Mouse (Mus musculus) lung, embryonic 15.5 days (tissue): Measurements from ENCODE around the gene Pcbp1. TPM values are rescaled to one million over a fixed set of nuclear protein-coding genes. Genes with fewer than 3 reads are reported as not detected.
A peak's percentile ranks its signal among the peaks of the same experiment; 100 is the strongest.

Experiments used
- ATAC-seq: fragments of 200-750 bp; cut with Nextera tagmentation; 2 replicates; pipeline ENCODE4 v1.8.0; 2017; ENCODE audit warnings: moderate number of reproducible peaks, borderline replicate concordance; ENCODE audit not compliant: low FRiP score, low TSS enrichment; ENCODE audit errors: extremely low read depth
- H3K27ac ChIP-seq: fragments of 300-500 bp; sonication (generic); 2 replicates; pipeline ENCODE4 v1.5.1; 2015; ENCODE audit warnings: moderate library complexity, mild to moderate bottlenecking, inconsistent platforms
- H3K27me3 ChIP-seq: fragments of 300-500 bp; sonication (generic); 2 replicates; pipeline ENCODE4 v1.6.1; 2015; ENCODE audit warnings: inconsistent platforms
- H3K36me3 ChIP-seq: fragments of 300-500 bp; sonication (generic); 2 replicates; pipeline ENCODE4 v1.6.1; 2015; ENCODE audit warnings: inconsistent platforms
- H3K4me1 ChIP-seq: fragments of 300-500 bp; sonication (generic); 2 replicates; pipeline ENCODE4 v1.6.1; 2015; ENCODE audit warnings: inconsistent platforms
- H3K4me2 ChIP-seq: fragments of 300-500 bp; sonication (generic); 2 replicates; pipeline ENCODE4 v1.6.1; 2015; ENCODE audit warnings: inconsistent platforms, mild to moderate bottlenecking, moderate library complexity
- H3K4me3 ChIP-seq: fragments of 300-500 bp; sonication (generic); 2 replicates; pipeline ENCODE4 v1.5.1; 2015; ENCODE audit warnings: mild to moderate bottlenecking, inconsistent platforms
- H3K9ac ChIP-seq: fragments of 300-500 bp; sonication (generic); 2 replicates; pipeline ENCODE4 v1.6.1; 2015; ENCODE audit warnings: inconsistent platforms
- H3K9me3 ChIP-seq: fragments of 300-500 bp; sonication (generic); 2 replicates; pipeline ENCODE4 v1.6.1; 2016; ENCODE audit warnings: inconsistent platforms
- WGBS: fragments of 180-500 bp; shearing (Covaris S2); methylation state at CpG from one replicate; pipeline ENCODE4 v1.1.7; 2015; 5-methylcytosine and 5-hydroxymethylcytosine counted together
- polyA plus RNA-seq: library from polyadenylated mRNA; unstranded; fragments of >200 nt; fragmentation: Nextera tagmentation; extraction: Ambion mirVana; gene quantifications from 2 replicates; pipeline ENCODE4 v1.2.1, GENCODE M21; 2015

Gene Pcbp1
- polyA plus RNA-seq, 1 experiment from 2014 or later = 554 TPM

GRCm38 (mm10) chr6:86487358-86488148 lies 38.6 kb downstream of the Pcbp1 start:
- Histone ChIP-seq H3K9me3 (no peaks in the 10 kb centered on the region), H3K4me3 (peak overlapping the region; percentile 19), H3K27me3 (no peaks in the 10 kb centered on the region), H3K9ac (peak overlapping the region; percentile 41), H3K27ac (peak overlapping the region; percentile 99), H3K4me1 (peaks cover 22% of the 10 kb centered on the region), H3K36me3 (no peaks in the 10 kb centered on the region), H3K4me2 (peak overlapping the region; percentile 45)
- WGBS = 7% methylated on average over 24 of the region's 24 CpGs
- peak; percentile 93 for ATAC-seq

DNA sequence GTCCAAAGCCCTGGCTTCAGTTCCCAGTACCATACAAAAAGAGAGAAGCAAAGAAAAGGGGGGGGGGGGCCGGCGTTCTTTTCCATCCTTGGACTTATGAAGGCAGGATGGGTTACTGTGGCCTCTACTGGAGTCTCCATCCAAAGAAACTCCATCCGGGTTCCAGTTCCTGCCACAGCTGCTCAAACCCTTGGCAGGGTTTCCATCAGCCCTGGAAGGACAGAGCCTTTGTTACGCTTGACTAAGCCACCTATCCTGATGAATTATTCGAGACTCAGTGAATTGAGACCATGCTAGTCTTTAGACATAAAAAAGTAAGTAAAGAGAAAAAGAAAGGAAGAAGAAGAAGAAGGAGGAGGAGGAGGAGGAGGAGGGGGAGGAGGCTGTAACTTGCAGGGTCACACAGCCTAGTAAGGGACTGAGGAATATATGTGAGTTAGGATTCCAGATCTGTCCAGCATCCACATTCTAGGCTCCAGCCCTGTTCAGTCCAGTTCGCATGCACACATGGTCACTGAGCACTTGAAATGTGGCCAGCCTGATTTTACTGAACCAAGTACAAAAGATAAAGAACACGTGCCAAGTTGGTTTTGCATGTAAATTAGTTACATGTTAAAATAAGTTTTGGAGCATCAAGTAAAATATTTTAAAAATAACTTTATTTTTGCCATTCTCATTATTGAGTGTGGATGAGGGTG lies 40.0 kb downstream of the Pcbp1 start:
- H3K4me1 ChIP-seq = peaks cover 24% of the 10 kb centered on the region
- H3K9ac ChIP-seq = no peak overlapping the region
- H3K4me3 ChIP-seq = no peak overlapping the region
- H3K27ac ChIP-seq = no peak overlapping the region; the same call in 1 of the 2 replicates
- 86% methylated on average over 7 of the region's 7 CpGs for WGBS
- H3K4me2 ChIP-seq = no peak overlapping the region
- no peaks in the 10 kb centered on the region for H3K27me3 ChIP-seq
- no peaks in the 10 kb centered on the region for H3K9me3 ChIP-seq
- H3K36me3 ChIP-seq = no peaks in the 10 kb centered on the region
- no peak for ATAC-seq

DNA sequence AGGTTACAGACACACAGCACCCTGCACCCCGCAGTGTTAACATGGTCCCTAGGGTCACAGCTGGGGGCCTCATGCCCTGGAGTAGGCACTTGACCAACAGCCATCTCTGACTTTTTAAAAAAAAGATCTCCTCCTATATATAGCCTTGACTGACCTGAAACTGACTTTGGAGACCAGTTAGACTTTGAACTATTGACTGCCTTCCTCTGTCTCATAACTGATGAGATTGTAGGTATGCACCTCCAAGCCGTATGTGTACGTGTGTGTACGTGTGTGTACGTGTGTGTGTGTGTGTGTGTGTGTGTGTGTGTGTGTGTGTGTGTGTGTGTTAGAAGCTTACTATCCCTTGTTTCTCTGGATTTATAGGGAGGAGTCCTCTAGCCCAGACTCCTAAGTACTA lies 44.2 kb downstream of the Pcbp1 start:
- Histone ChIP-seq H3K9ac (no peak overlapping the region), H3K36me3 (no peaks in the 10 kb centered on the region), H3K4me2 (no peak overlapping the region), H3K27me3 (no peaks in the 10 kb centered on the region), H3K9me3 (no peaks in the 10 kb centered on the region), H3K27ac (no peak overlapping the region), H3K4me3 (no peak overlapping the region), H3K4me1 (peaks cover 37% of the 10 kb centered on the region)
- 94% methylated on average over 5 of the region's 5 CpGs for WGBS
- ATAC-seq = no peak

DNA sequence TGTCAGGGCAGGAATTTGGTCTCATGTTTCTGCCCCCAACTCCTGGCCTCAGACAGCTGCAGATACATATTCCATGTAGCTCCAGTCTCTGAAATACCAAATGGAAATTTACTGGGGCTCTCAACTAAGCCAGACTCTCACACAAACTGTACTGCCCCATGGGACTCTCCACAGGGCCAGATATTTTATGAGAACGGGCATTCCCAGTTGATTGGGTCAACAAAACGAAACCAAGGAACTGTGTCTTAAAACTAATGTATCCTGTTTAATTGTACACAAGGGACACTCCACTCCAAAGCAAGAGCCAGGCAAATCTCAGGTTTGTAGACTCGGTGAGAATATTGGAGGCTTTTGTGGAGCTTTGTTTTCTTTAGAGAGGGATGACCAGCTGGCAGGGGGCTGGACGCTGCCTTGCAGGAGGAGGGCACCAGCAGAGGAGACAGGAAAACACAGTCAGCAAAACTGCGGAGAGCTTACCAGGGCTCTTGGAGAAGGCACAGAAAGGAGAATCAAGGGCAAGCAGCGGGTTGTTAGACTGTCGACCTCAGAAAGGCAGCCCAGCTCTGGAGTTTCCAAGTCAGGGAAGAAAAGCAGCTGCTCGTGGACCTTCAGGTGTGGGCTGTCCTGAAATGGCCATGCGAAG lies 45.8 kb downstream of the Pcbp1 start:
- 17% methylated on average over 9 of the region's 9 CpGs for WGBS
- Histone ChIP-seq H3K27ac (peak overlapping the region; percentile 83), H3K9me3 (no peaks in the 10 kb centered on the region), H3K4me1 (peaks cover 39% of the 10 kb centered on the region), H3K36me3 (no peaks in the 10 kb centered on the region), H3K4me3 (peak overlapping the region; percentile 8; the same call in 1 of the 2 replicates), H3K27me3 (no peaks in the 10 kb centered on the region), H3K9ac (peak overlapping the region; percentile 25), H3K4me2 (peak overlapping the region; percentile 43)
- peak; percentile 36; the same call in 1 of the 2 replicates for ATAC-seq

GRCm38 (mm10) chr6:86479816-86480188 lies 46.3 kb downstream of the Pcbp1 start:
- H3K4me3 ChIP-seq = no peak overlapping the region
- peak overlapping the region; percentile 83 for H3K27ac ChIP-seq
- peak overlapping the region; percentile 43; the same call in 1 of the 2 replicates for H3K4me2 ChIP-seq
- no peaks in the 10 kb centered on the region for H3K27me3 ChIP-seq
- ATAC-seq = no peak
- no peaks in the 10 kb centered on the region for H3K9me3 ChIP-seq
- H3K36me3 ChIP-seq = no peaks in the 10 kb centered on the region
- H3K4me1 ChIP-seq = peaks cover 41% of the 10 kb centered on the region
- H3K9ac ChIP-seq = no peak overlapping the region

DNA sequence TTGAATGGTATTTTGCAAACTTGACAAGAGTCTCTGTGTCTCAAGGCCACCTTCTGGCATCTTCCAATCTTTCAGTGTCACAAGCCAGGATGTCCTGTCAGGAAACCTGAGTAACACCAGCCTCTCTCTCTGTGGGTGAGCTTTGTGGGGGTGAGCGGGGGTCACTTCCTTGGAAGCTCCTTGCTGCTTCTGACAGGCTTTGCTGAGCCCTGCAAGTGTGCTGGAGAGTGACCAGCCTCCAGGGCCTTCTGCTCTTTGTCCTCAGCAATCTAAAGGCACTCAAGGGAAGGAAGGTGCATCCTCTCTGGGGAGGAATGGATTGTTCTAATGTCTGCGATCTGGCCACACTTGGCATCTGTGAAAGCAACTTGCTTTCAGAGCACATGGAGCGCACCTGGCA lies 46.8 kb downstream of the Pcbp1 start:
- peak overlapping the region; percentile 83 for H3K27ac ChIP-seq
- H3K36me3 ChIP-seq = no peaks in the 10 kb centered on the region
- no peak overlapping the region for H3K9ac ChIP-seq
- no peak for ATAC-seq
- WGBS = 52% methylated on average over 3 of the region's 3 CpGs
- H3K4me2 ChIP-seq = no peak overlapping the region; the same call in 1 of the 2 replicates
- no peak overlapping the region for H3K4me3 ChIP-seq
- no peaks in the 10 kb centered on the region for H3K27me3 ChIP-seq
- H3K9me3 ChIP-seq = no peaks in the 10 kb centered on the region
- H3K4me1 ChIP-seq = peaks cover 42% of the 10 kb centered on the region

DNA sequence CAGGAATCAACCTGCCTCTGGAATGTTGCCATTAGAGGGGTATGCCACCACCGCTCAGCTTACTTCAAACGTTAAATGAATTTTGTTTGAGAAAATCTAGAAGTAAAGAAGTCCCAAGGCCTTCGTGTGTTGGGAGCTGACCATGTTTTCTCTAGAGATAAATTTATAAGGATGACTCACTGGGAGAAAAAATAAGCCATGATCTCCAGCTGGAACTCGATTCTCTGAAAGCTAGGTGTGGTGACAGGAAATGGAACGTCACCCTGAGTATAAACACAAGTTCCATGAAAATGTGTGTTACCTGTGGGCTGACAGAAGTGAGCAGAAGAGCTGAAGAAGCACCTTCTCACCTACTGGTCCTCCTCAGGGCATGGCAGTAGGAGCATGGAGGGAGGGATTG lies 49.2 kb downstream of the Pcbp1 start:
- H3K27ac ChIP-seq = peak overlapping the region; percentile 83
- no peaks in the 10 kb centered on the region for H3K36me3 ChIP-seq
- H3K4me1 ChIP-seq = peaks cover 60% of the 10 kb centered on the region
- no peaks in the 10 kb centered on the region for H3K27me3 ChIP-seq
- no peak overlapping the region for H3K4me3 ChIP-seq
- 60% methylated on average over 5 of the region's 5 CpGs for WGBS
- ATAC-seq = no peak
- no peak overlapping the region for H3K9ac ChIP-seq
- H3K4me2 ChIP-seq = no peak overlapping the region
- H3K9me3 ChIP-seq = no peaks in the 10 kb centered on the region

DNA sequence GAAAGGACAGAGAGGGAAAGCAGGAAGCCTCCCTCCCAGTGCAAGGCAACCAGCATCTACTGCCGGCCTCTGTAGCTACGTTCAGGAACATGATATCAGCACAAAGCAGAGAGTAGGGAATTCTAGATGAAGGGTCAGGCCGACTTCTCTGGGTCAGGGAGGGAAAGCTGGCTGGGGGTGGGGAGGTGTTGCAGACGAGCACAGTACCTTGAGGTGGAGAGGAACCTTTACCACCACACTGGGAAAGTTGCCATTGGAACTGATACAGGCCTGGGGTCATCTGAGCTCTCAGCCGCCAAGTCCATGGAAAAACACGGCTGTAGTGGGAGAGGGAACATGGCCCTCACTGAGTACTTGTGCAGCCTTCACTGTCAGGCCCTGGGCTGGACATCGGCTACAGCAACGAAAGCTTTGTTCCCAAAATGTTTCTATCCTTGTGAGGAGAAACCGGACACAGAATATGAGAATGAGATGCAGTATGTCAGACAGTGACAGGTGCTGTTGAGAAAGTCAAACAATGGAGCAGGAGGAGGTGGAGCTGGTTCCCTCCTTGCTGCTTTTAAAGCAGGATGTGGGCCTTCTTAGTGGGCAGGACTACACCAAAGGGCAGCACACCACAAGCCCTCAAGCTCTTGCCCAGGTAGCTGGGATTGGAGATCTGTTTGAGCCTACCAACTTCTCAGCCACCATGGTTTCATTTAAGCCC lies 50.5 kb downstream of the Pcbp1 start:
- H3K4me1 ChIP-seq = peaks cover 59% of the 10 kb centered on the region

GRCm38 (mm10) chr6:86474646-86475181 lies 51.4 kb downstream of the Pcbp1 start:
- Histone ChIP-seq H3K36me3 (peaks cover 5% of the 10 kb centered on the region; the same call in 1 of the 2 replicates), H3K4me3 (no peak overlapping the region), H3K9ac (no peak overlapping the region), H3K27me3 (no peaks in the 10 kb centered on the region), H3K27ac (peak overlapping the region; percentile 41), H3K4me1 (peaks cover 52% of the 10 kb centered on the region), H3K4me2 (no peak overlapping the region), H3K9me3 (no peaks in the 10 kb centered on the region)
- ATAC-seq = no peak

More for the DNA sequence above, 50.5 kb downstream of the Pcbp1 start:
- Histone ChIP-seq H3K9me3 (no peaks in the 10 kb centered on the region), H3K4me3 (no peak overlapping the region), H3K27me3 (no peaks in the 10 kb centered on the region), H3K27ac (peak overlapping the region; percentile 41), H3K36me3 (no peaks in the 10 kb centered on the region), H3K9ac (no peak overlapping the region), H3K4me2 (no peak overlapping the region)
- WGBS = 48% methylated on average over 9 of the region's 9 CpGs
- ATAC-seq = no peak
